Mouse (Mus musculus) gastrocnemius, postnatal 14 days (tissue): Measurements from ENCODE around the gene Gpr84. TPM values are rescaled to one million over a fixed set of nuclear protein-coding genes. Genes with fewer than 3 reads are reported as not detected.
"Not testable (repeated sequence)": the region's sequence is repeated elsewhere in the genome, so short reads cannot be mapped to it uniquely, and the experiment has no call there.

ENCODE experiments used
- DNase-seq: peaks from one replicate; pipeline ENCODE4 v3.0.0; 2021; ENCODE audit warnings: mixed read lengths
- intact Hi-C: fragments of 180-260 bp; cut with DNase I; formaldehyde crosslinking; loops from one replicate; pipeline ENCODE4 v1.15.1; 2025; ENCODE audit warnings: low total_unique reads
- total RNA-seq, 2 experiments: library from RNA; stranded (reverse); gene quantifications; 2 replicates each; pipeline ENCODE4 v1.2.3; 2021

Gene Gpr84
- total RNA-seq, 2 experiments from 2014 or later: not detected

GRCm38 (mm10) chr15:103295851-103296250 lies 14.6 kb downstream of the Gpr84 start:
- intact Hi-C loops: no loop called here
- DNase-seq: no peak

DNA sequence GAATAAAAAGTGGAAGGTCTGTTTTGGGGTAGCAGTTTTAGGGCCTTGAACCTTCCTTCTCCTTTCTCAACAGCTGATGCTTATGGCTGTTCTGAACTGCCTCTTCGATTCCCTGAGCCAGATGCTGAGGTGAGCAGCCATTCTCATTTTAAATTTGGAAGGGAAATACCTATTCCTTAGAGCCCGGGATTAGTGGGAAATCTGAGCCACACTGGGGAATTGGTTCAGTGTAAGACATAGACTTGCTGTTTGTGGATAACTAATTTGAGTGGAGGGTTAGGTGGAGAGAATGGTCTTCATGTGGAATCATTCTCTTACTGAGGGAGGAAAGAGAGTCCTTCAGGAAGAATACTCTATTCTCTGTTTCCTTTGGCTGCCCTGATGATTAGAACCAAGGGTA lies 15.8 kb downstream of the Gpr84 start:
- DNase-seq: no peak
- intact Hi-C loops: no loop called here

DNA sequence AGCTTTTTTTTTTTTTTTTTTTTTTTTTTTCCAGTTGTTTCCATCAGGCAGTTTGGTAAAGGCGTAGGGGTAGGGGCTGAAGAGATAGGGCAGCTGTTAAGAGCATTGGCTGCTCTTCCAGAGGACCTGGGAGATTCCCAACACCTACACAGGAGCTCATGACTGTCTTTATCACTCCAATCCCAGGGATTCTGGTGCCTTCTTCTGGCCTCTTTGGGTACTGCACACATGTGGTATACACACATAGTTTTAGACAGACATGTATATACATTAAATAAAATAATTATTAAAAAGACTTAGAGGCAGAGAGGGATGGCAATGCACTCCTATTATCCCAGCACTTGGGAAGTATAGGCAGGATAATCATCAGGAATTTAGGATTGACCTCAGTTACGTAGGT lies 17.0 kb downstream of the Gpr84 start:
- intact Hi-C loops: no loop called here
- DNase-seq: no peak

DNA sequence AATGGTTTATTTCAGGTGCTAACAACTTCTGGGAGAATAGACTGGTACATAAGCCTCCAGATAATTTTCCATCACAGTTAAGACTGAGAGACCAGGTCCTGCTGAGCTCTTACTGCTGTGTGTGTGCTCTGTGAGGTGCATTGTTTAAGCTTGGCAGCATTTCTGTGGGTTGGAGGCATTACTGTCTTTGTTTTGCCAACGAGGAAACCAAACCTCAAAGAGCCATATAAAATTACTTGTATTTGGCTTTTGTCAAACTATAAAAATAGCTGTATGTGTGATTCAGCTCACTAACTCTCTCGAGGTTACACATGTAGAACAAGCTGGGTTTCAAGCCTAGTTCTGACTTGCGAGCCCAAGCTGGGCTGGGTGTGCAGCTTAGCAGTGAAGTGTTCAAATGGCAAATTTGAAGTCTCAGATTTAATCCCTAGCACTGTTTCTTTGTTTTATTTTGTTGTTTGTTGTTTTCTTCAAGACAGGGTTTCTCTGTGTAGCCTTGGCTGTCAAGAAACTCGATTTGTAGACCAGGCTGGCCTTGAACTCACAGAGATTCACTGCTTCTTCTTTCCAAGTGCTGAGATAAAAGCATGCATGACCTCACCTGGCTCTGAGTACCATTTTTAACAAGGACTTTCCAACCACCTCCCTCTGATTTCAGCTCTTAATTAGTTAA lies 17.6 kb downstream of the Gpr84 start:
- no peak for DNase-seq
- intact Hi-C loops: no loop called here

DNA sequence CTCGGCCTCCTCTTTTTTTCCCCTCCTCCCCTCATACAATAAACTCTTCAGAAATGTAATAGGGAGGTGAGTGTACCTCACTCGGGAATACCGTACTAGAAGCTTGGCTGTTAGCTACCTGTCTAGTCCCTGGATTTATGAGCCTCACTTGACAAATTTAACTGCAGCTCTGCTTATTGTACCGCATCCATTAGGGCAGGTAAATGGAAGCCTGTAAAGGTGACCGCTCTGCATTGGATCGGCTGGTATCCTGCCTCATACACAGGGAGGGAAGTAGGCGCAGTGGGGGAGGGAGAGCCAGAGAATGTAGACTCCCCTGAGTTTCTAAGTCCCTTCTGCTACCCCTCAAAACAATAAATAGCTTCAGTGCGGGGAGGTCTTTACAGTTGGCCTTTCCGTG lies 19.6 kb downstream of the Gpr84 start:
- intact Hi-C loops: no loop called here
- DNase-seq: no peak

GRCm38 (mm10) chr15:103290417-103290816 lies 20.0 kb downstream of the Gpr84 start:
- DNase-seq: no peak
- intact Hi-C loops: no loop called here

DNA sequence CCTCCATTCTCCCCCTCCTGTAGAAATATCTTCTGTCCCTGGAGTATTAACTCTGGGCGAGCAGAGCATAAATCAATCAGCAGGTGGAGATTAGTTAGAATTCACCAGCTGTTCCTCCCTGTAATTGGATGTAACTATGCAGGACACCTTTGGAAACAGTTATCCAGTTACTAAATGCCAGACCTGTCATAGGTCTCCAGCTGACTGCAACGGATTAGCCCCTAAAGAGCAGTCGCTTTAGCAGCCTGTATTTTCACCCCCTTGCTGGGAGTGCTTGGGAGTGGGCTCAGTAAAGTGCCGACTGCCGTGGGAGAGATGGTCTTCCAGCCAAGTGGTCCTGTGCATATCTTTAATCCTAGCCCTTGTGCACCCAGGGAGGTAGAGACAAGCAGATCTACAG lies 20.8 kb downstream of the Gpr84 start:
- intact Hi-C loops: no loop called here

GRCm38 (mm10) chr15:103285778-103286417 lies 24.5 kb downstream of the Gpr84 start:
- intact Hi-C loops: no loop called here
- peak; percentile 61 for DNase-seq

More for the DNA sequence above, 20.8 kb downstream of the Gpr84 start:
- no peak for DNase-seq

GRCm38 (mm10) chr15:103284647-103285046 lies 25.8 kb downstream of the Gpr84 start:
- DNase-seq: no peak
- intact Hi-C loops: loop anchor here (5.0 kb wide), 1 partner anchor 33 kb away; no protein-coding TSS in a partner anchor

- intact Hi-C loops: loop anchor here (5.0 kb wide), 1 partner anchor 33 kb away; no protein-coding TSS in a partner anchor
- DNase-seq: peak; percentile 25
Observed at GRCm38 (mm10) chr15:103284066-103284465, 26.3 kb downstream of the Gpr84 start.

GRCm38 (mm10) chr15:103281465-103282205 lies 28.8 kb downstream of the Gpr84 start:
- intact Hi-C loops: loop anchor here (5.0 kb wide), 1 partner anchor 36 kb away; no protein-coding TSS in a partner anchor
- DNase-seq: no peak

DNA sequence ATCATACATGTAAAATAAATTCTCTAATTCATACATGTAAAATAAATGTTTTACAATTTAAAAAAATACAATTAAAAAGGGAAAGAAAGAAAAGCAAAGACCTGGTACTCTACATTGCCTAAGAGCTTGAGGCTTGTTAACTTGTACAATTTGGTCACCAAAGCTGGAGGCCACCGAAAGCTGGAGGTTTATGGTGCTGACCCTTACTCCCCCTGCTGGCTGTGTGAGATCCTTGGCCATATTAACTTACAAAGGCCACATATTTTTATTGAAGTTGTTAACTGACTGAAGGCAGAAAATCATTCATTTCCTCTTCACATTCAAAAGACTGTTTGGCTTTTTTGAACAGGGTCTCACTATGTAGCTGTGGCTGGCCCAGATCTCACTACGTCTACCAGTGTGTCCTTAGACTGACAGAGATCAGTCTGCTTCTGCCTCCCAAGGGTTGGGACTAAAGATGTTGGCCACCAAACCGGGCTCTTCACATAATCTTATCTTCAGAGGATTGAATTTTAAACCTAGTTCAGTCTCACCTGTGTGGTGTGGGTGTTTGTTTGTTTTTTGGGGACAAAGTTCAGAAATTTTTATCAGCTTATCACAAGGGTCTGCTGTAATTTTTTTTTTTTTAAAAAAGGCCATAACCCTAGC lies 29.5 kb downstream of the Gpr84 start:
- intact Hi-C loops: loop anchor here (5.0 kb wide), 1 partner anchor 36 kb away; no protein-coding TSS in a partner anchor
- no peak for DNase-seq

GRCm38 (mm10) chr15:103279750-103280149 lies 30.7 kb downstream of the Gpr84 start:
- DNase-seq: no peak
- intact Hi-C loops: loop anchor here (5.0 kb wide), 1 partner anchor 38 kb away; no protein-coding TSS in a partner anchor

GRCm38 (mm10) chr15:103277949-103278348 lies 32.5 kb downstream of the Gpr84 start:
- intact Hi-C loops: no loop called here
- DNase-seq: no peak

DNA sequence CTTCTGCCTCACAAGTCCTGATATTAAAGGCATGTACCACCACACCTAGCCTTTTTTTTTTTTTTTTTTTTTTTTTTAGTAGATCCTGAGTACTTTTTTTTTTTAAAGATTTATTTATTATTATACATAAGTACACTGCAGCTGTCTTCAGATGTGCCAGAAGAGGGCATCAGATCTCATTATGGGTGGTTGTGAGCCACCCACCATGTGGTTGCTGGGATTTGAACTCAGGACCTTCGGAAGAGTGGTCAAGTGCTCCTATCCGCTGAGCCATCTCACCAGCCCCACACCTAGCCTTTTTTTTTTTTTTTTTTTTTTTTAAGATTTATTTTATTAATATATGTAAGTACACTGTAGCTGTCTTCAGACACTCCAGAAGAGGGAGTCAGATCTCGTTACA lies 34.5 kb downstream of the Gpr84 start:
- DNase-seq, intact Hi-C loops: not testable (repeated sequence)

DNA sequence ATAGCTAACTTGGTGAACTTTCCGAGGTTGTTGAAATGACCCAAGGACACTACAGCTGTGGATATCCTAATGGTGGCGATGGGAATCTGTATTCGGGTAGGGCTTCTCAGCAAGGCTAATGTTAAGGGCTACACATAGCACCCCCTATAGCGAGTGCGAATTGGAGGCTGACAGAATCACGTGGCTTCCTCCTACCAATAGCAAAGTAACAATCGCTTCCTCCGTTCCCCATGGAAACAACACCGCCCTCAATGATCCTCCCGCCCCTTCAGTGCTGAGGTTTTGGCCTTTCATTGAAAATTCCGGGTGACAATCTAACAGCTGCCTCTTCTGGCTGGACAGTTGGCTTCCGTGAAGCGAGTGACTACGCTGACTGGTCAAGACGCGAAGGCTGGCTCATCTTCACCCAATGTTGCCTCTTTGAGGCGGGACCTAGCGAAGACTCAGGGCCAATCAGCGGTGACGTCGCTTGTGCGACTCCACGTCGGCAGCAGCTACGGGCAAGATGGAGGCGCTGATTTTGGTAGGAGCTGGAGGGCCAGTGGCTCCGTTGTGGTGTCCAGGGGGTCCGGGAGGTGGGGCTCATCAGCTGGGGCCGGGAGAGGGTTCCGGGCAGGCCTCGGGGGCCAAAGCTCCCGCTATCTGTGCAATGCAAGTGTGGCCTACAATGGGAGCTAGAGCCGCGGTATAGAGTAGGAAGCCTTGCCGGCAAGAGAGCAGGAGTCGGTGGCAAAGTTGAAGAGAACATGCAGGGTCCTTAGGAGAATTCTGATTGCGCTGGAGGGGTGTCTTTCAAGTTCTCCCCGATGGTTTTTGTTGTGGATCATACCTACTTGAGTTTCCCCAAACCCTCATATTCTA lies 37.8 kb downstream of the Gpr84 start, which contains the start of gene Copz1:
TSS of gene Copz1 (plus strand) at position 296 of the 861 bp plus-strand sequence.
- peak; percentile 95 for DNase-seq
- intact Hi-C loops: no loop called here

DNA sequence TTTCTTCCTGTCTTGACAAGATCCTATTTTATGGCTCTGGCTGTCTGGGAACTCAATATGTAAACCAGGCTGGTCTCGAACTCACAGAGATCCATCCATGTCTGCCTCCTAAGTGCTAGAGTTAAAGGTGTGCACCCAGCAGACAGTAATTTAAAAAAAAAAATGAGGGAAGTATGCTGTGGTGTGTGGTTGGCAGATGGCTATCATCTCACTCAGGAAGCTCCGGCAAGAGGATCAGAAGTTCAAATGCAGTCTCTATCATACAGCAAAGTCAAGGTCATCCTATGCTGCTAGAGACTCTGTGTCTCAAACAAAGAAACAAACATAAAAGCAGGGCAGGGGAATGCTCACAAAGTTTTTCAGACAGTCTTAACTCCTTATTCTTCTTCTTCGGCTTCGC lies 41.5 kb downstream of the Gpr84 start:
- intact Hi-C loops: no loop called here
- no peak for DNase-seq

DNA sequence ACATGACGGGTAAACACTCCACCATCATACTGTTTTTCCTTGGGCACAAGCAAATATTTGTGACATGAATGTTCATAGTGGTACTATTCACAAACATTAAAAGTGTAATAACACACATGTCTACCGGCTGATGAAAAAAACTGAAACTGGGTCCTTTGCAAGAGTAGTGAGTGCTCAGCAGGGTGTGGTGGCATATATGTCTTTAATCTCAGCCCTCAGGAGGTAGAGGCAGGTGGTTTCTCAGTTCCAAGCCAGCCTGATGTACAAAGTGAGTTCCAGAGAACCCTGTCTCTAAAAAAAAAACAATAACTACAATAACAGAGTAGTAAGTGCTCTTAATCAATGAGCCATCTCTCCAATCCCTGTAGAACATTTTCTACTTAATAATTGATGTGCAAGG lies 45.6 kb downstream of the Gpr84 start:
- intact Hi-C loops: no loop called here
- no peak for DNase-seq

GRCm38 (mm10) chr15:103259989-103260388 lies 50.4 kb downstream of the Gpr84 start:
- no peak for DNase-seq
- intact Hi-C loops: no loop called here
